Mouse (Mus musculus) midbrain, postnatal 0 days (tissue): ENCODE data around the gene Pgm3. TPM values are rescaled to one million over a fixed set of nuclear protein-coding genes. Genes with fewer than 3 reads are reported as not detected.

Source experiments
- ATAC-seq: fragments of 200-750 bp; cut with Nextera tagmentation; 2 replicates; pipeline ENCODE4 v1.8.0; 2017; ENCODE audit warnings: moderate number of reproducible peaks, mild to moderate bottlenecking, moderate TSS enrichment, moderate library complexity; ENCODE audit not compliant: low FRiP score
- DNase-seq: peaks from one replicate; pipeline ENCODE4 v3.0.0-alpha.2; 2015; ENCODE audit warnings: low spot score
- H3K27ac ChIP-seq: fragments of 300-500 bp; sonication (generic); 2 replicates; pipeline ENCODE4 v1.5.1; 2014; ENCODE audit warnings: low read depth, mild to moderate bottlenecking, low read length, mixed read lengths
- H3K27me3 ChIP-seq: fragments of 300-500 bp; sonication (generic); 2 replicates; pipeline ENCODE4 v1.6.1; 2014; ENCODE audit warnings: low read length, control low read depth, mixed read lengths; ENCODE audit not compliant: insufficient read depth
- H3K36me3 ChIP-seq: fragments of 300-500 bp; sonication (generic); 2 replicates; pipeline ENCODE4 v1.6.1; 2014; ENCODE audit warnings: low read length, control low read depth, mixed read lengths; ENCODE audit not compliant: insufficient read depth
- H3K4me1 ChIP-seq: fragments of 300-500 bp; sonication (generic); 2 replicates; pipeline ENCODE4 v1.6.1; 2014; ENCODE audit warnings: mild to moderate bottlenecking, control low read depth, antibody characterized with exemption, low read length, mixed read lengths; ENCODE audit not compliant: insufficient read depth
- H3K4me2 ChIP-seq: fragments of 300-500 bp; sonication (generic); 2 replicates; pipeline ENCODE4 v1.6.1; 2014; ENCODE audit warnings: low read depth, mild to moderate bottlenecking, low read length, mixed read lengths; ENCODE audit not compliant: poor library complexity, severe bottlenecking
- H3K4me3 ChIP-seq: fragments of 300-500 bp; sonication (generic); 2 replicates; pipeline ENCODE4 v1.5.1; 2014; ENCODE audit warnings: low read depth, mild to moderate bottlenecking, low read length, moderate library complexity
- H3K9ac ChIP-seq: fragments of 300-500 bp; sonication (generic); replicated peaks from 2 replicates; pipeline ENCODE4 v1.6.1; 2014; ENCODE audit warnings: mild to moderate bottlenecking, low read length, moderate library complexity, mixed read lengths; ENCODE audit not compliant: poor library complexity, severe bottlenecking
- H3K9me3 ChIP-seq: fragments of 300-500 bp; sonication (generic); 2 replicates; pipeline ENCODE4 v1.6.1; 2016; ENCODE audit warnings: low read length, control low read depth
- CTCF ChIP-seq: IDR thresholded peaks from 2 replicates; pipeline ENCODE4 v1.5.1; 2016; ENCODE audit warnings: antibody characterized with exemption, mild to moderate bottlenecking
- WGBS: fragments of 180-500 bp; shearing (Covaris S2); extraction: QIAGEN DNeasy Blood & Tissue Kit; methylation state at CpG from one replicate; pipeline ENCODE4 v1.1.7; 2014; 5-methylcytosine and 5-hydroxymethylcytosine counted together
- polyA plus RNA-seq: library from polyadenylated mRNA; unstranded; fragments of >200 nt; fragmentation: Nextera tagmentation; extraction: Ambion mirVana; gene quantifications from 2 replicates; pipeline ENCODE4 v1.2.1, GENCODE M21; 2015
- total RNA-seq: library from RNA; depleted of rRNA; stranded (reverse); fragments of >200 nt; gene quantifications from 2 replicates; pipeline ENCODE4 v1.2.3, GENCODE M21; 2014; rRNA removed

Gene Pgm3
- 19.3 and 20.9 TPM in 2 replicates for total RNA-seq
- 25.1 and 25.5 TPM in 2 replicates for polyA plus RNA-seq

- Histone ChIP-seq H3K4me1 (peaks cover 7% of the 10 kb centered on the region; the same call in 1 of the 2 replicates), H3K9ac (peak within 1 kb of the TSS; percentile 86), H3K27ac (peak within 1 kb of the TSS; percentile 70), H3K27me3 (no peaks in the 10 kb centered on the region), H3K4me3 (peak within 1 kb of the TSS; percentile 73), H3K4me2 (peak within 1 kb of the TSS; percentile 98), H3K36me3 (peaks cover 4% of the 10 kb centered on the region), H3K9me3 (no peaks in the 10 kb centered on the region)
- under 1% methylated on average over 59 of the region's 59 CpGs for WGBS
- no peak for TF ChIP-seq CTCF
- peak; percentile 97 for DNase-seq
- ATAC-seq = peak; percentile 97
Measured at GRCm38 (mm10) chr9:86571540-86572135, at the start of gene Pgm3, which contains the start of gene Rwdd2a. Gene Pgm3 (minus strand): TSS chr9:86571842. Gene Rwdd2a (plus strand): TSS chr9:86571991.

DNA sequence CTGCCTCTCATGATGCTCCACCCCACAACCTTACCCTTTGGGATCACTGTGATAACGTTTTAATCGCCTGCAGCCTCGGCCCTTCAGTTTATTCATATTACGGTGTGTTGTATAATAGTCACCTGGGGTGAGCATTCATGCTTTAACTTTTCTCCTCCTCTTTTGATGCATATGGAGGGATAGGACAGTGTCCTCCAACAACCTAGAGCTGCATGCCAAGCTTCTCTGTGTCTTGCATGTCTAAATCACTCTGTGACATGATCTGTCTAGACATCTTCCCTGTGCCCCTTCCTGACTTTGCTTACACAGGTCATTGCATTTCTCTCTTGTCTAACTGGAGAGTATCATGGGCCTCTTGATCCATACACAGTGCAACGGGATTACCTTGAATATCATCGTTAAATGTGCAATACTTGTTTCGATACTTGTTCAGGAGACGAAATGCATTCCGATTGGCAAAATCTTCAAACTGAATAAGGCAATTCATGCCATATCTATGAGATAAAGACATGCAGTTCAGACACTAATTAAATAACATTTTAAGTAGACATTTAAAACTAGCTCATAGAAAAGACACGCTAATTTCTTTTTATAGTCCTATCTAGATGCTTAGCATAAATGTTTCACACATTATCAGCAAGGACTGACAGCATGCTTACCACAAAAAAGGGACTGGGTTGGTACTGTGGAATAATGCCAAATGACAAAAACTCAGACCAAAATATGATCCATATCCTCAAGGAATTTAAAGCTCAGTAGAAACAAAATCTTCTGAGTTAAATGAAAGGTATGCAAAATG, 47.9 kb upstream of the Pgm3 start:
- Histone ChIP-seq H3K9ac (no peak overlapping the region), H3K27me3 (no peaks in the 10 kb centered on the region), H3K36me3 (no peaks in the 10 kb centered on the region), H3K27ac (no peak overlapping the region), H3K4me2 (no peak overlapping the region), H3K4me1 (0 out of 2 replicates have a peak, but pooled peaks cover 2% of the 10 kb centered on the region), H3K9me3 (no peaks in the 10 kb centered on the region), H3K4me3 (no peak overlapping the region)
- ATAC-seq (no peak), DNase-seq (peak; percentile 44)
- TF ChIP-seq CTCF = no peak
- WGBS = 55% methylated on average over 10 of the region's 10 CpGs

GRCm38 (mm10) chr9:86617837-86618492, 46.3 kb upstream of the Pgm3 start:
- TF ChIP-seq CTCF = no peak
- H3K27me3 ChIP-seq = no peaks in the 10 kb centered on the region
- WGBS = 76% methylated on average over 7 of the region's 7 CpGs
- H3K4me2 ChIP-seq = no peak overlapping the region
- 0 out of 2 replicates have a peak, but pooled peaks cover 2% of the 10 kb centered on the region for H3K4me1 ChIP-seq
- no peak overlapping the region for H3K4me3 ChIP-seq
- H3K9me3 ChIP-seq = no peaks in the 10 kb centered on the region
- no peak overlapping the region for H3K27ac ChIP-seq
- H3K36me3 ChIP-seq = no peaks in the 10 kb centered on the region
- ATAC-seq = no peak
- DNase-seq = no peak
- no peak overlapping the region for H3K9ac ChIP-seq

GRCm38 (mm10) chr9:86615765-86616164, 44.1 kb upstream of the Pgm3 start:
- Histone ChIP-seq H3K27me3 (no peaks in the 10 kb centered on the region), H3K27ac (no peak overlapping the region), H3K9me3 (no peaks in the 10 kb centered on the region), H3K4me3 (no peak overlapping the region), H3K4me2 (no peak overlapping the region), H3K36me3 (0 out of 2 replicates have a peak, but pooled peaks cover 9% of the 10 kb centered on the region), H3K9ac (no peak overlapping the region), H3K4me1 (0 out of 2 replicates have a peak, but pooled peaks cover 2% of the 10 kb centered on the region)
- TF ChIP-seq CTCF = no peak
- no peak for DNase-seq
- 78% methylated on average over 1 of the region's 1 CpGs for WGBS
- ATAC-seq = no peak

GRCm38 (mm10) chr9:86612091-86612490, 40.4 kb upstream of the Pgm3 start:
- H3K4me3 ChIP-seq = no peak overlapping the region
- H3K36me3 ChIP-seq = 0 out of 2 replicates have a peak, but pooled peaks cover 11% of the 10 kb centered on the region
- no peak overlapping the region for H3K4me2 ChIP-seq
- H3K27ac ChIP-seq = no peak overlapping the region
- DNase-seq (no peak), ATAC-seq (no peak)
- no peaks in the 10 kb centered on the region for H3K27me3 ChIP-seq
- no peak for TF ChIP-seq CTCF
- H3K9ac ChIP-seq = no peak overlapping the region
- H3K4me1 ChIP-seq = no peaks in the 10 kb centered on the region
- H3K9me3 ChIP-seq = no peaks in the 10 kb centered on the region
- 95% methylated on average over 4 of the region's 4 CpGs for WGBS
